Mouse (Mus musculus) liver, postnatal 0 days (tissue): ENCODE measurements around the gene Pde4a.
A peak's percentile ranks its signal among the peaks of the same experiment; 100 is the strongest.

Source experiments
- CTCF ChIP-seq: sonication (generic); IDR thresholded peaks from 2 replicates; pipeline ENCODE4 v1.5.1; 2016; ENCODE audit warnings: antibody characterized with exemption, low read depth
- EP300 ChIP-seq: IDR thresholded peaks from 2 replicates; pipeline ENCODE4 v1.6.1; 2016; ENCODE audit warnings: antibody characterized with exemption, low read depth, mild to moderate bottlenecking

DNA sequence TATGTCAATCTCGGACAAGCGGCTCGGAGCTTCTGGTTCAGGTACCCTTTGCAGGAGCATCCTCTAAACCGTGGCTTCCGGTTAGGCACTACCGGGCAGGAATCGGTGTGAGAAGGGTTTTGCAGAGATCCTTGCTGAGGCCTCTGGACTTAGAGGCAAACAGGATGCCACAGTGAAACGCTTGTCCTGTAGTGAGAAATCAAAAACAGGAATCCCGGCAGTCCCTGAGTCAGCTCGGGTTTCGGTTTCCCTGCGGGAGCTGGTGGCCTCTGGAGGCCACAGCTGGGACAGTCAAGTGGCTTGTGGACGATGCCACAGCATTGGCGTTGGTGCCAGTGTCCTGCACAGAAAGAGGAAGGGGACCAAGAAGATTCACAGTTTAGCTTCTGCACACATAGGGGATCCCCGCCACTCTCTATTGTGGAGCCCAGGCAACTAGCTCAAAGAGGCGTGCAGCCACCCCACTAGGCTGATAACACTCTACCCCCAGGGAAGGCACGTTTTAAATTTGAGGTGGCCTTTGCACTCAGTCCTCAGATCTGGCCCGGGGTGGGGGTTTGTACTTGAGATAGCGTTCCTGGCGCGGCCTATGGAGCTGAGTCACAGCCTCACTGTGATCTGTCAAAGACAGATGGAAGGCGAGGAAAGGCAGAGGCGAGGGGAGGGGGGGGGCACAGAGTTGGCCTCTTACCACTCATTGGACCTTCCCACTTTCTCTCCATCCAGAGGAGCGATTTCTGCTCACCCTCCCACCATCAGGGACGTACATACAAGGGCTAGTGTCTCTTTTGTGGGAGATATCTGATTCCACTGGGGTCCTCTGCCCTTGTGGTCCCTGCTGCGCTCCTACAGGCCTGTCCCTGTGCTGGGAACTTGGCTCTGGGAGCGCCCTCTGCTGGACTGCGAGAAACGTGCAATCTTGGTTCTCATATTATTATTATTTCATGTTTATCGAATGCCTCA lies 2.9 kb downstream of the Pde4a start:
- TF ChIP-seq EP300 (no peak), CTCF (peak; percentile 95)
